Mouse (Mus musculus) kidney, adult 8-10 months (tissue): ENCODE data around the gene Tubgcp6.

ENCODE experiments used
- DNase-seq, 2 experiments: peaks; one replicate each; pipeline ENCODE4 v3.0.0; 2022

The Tubgcp6 gene

DNA sequence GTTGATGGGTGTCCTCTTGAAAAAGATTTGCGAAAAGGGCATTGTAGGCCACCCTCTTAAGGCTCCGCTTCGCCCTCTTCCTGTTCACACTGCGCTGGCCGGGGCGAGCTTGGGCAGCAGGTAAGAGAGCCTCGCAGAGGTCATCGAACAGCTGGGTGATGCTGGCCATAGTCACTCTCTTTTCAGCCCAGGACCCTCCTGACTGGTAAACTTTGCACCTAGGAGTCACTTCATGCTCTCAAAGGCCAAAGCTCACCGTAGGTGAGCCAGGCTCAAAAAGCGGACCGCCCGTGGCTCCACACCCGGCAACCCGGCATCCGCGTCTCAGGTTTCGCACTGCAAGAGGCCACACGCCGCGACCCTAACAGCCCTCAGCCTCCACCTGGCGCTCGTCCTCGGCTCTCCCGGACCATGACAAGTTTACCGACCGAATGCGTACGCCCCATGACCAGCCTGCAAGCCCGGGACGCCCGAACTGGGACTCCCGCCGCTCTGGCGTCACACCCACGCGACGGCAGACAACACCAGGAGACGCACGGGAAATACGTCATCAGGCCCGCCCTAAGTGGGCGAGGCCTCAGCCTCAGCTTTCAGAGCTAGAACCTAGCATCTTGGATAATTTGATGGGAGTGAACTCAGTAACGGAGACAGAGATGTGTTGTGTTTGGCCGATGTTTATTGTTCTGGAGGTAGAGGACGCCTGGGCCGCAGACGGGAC, at the start of gene Tubgcp6:
Gene Tubgcp6, minus strand, starts transcription at position 464 of the 718 bp plus-strand sequence.
- DNase-seq: peak; percentile 92 to 96

DNA sequence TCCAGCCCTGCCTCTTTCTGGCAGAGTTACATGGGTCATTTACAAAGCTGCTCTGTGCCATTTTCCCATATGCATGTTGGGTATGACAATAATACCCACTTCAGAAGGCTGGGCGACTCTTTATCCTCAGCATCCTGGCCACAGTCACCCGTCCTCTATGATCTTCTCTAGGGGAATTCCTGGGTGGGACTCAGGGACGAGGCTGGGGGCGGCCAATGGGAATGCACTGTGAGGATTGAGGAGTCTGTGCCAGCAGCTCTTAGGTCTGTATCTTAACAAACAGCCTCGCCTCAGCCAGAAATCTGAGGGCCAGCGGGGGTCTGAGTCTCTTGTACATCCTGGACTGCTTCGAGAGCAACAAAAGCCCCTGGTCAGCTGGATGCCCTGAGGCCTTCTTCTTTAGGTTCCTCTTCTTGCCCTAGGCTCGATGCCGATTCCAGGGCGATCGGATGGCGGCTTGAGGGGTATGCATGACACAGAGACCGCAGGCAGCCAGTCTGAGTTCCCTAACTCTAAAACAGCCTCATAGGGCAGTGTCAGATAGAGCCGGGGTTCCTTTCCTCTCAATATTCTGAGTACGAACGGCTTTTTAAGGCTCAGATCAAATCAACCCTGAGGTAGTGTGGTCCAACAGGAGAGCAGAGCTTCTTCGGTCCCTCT, 49.5 kb upstream of the Tubgcp6 start:
- DNase-seq: no peak

DNA sequence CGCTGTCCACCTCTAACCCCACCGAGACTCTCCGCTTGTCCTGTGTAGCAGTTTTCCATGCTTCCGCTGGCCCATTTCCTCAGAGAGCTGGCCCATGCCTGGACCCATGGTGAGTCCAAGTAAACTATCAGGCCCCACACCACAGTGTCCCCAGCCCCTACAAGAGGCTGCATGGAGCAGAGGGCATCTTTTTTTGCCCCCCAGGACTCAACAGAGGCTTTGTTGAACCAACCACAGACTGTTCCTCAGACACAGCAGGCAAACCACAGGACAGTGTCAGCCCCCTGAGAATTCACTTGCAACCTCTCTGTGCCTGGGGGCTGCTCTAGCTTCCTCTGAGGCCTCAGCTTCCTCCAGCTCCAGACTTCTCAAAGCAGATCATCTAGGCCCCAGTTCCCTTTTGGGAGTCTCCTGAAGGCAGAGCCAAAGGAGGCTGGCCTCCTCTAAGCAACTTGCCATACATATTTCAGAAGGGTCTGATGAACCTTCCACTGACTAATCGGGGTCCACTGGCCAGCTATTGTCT, 48.7 kb upstream of the Tubgcp6 start:
- no peak for DNase-seq

DNA sequence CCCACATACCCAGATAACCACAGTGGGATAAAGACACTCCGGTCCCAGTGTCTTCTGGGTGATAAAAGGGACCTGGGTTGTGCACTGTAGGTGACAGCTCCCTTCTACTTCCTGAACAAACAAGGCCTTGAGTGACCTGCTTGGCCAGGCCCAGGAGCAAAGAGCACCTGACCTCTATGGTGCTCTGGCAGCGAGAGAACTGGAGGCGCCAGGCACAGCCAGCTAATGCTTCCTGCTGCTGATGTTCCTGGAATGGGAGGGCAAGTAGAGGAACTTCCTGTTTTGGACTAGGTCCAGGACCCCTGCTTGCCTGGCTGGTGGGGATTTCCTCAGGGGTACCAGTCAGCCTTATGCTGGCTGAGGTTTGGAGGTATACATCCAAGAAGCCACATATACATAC, 47.2 kb upstream of the Tubgcp6 start:
- DNase-seq: peak; percentile 76 to 85

GRCm38 (mm10) chr15:89169431-89169830, 46.5 kb upstream of the Tubgcp6 start:
- peak; percentile 96 for DNase-seq

DNA sequence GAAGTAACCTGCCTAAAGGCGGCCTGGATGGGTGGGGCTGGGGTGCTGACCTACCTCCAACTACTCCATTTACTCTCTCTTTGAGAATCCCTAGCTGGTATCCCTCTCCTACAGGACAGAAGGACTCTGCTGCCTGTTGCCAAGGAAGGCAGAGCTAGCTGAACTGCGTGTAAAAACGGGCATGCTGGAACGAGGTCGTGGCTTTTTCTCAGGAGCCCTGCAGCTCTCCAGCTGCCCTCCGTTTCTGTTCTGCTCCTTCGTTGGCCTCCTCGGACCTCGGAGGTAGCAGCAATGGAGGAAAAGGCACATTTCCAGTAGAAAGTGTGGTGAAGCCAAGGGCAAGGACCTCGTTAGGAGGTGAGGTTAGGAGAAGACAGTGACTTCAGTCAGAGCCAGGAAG, 46.0 kb upstream of the Tubgcp6 start:
- no peak for DNase-seq

GRCm38 (mm10) chr15:89165478-89165877, 42.6 kb upstream of the Tubgcp6 start:
- DNase-seq: no peak

DNA sequence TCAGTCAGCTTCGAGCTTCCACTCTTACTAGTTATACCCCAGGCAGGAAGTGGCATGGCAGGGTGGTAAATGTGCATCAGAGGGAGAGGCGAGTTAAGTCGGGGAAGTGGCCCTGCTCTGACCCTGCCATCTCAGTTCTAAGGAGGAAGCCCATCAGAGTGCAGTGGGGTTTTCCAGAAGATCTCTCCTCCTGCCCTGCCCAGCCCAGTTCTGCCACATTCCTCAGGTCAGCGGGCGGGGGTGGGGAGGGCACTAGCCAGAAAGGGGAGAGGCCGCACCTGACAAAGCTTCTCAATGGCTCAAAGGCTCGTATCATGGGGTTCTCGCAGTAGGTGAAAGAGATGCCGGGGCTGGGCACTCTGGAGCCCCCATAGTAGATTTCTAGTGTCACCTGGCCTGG, 38.5 kb upstream of the Tubgcp6 start:
- DNase-seq: no peak

GRCm38 (mm10) chr15:89158516-89158915, 35.6 kb upstream of the Tubgcp6 start:
- DNase-seq: no peak

DNA sequence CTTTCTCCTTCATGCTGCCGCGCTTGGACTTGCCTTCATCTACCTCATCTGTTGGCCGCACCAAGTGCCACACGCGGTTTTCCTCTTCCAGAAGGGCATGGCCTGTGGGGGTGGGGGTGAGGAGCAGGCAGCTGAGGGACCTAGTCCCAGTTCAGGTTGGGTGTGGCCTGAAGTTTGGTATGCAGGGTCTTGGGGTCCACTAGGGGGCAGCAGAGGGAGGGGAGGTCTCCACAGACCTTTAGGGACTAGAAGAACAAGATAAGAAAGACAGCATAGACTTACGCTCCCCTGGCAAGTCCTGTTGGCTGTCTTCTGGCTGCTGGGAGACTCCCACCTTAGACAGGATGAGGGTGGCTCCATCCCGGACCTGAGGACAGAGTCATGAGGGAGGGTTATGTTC, 35.0 kb upstream of the Tubgcp6 start:
- DNase-seq: peak; percentile 70 to 76

- no peak for DNase-seq
Observed at GRCm38 (mm10) chr15:89152312-89152711, 29.4 kb upstream of the Tubgcp6 start.

GRCm38 (mm10) chr15:89150041-89150390, 27.1 kb upstream of the Tubgcp6 start:
- peak in 1 of 2 experiments; percentile 40 for DNase-seq

GRCm38 (mm10) chr15:89149271-89150040, 26.5 kb upstream of the Tubgcp6 start, which contains the start of gene Mapk11:
Mapk11 (minus strand) TSS chr15:89149628.
- peak; percentile 29 to 45 for DNase-seq

DNA sequence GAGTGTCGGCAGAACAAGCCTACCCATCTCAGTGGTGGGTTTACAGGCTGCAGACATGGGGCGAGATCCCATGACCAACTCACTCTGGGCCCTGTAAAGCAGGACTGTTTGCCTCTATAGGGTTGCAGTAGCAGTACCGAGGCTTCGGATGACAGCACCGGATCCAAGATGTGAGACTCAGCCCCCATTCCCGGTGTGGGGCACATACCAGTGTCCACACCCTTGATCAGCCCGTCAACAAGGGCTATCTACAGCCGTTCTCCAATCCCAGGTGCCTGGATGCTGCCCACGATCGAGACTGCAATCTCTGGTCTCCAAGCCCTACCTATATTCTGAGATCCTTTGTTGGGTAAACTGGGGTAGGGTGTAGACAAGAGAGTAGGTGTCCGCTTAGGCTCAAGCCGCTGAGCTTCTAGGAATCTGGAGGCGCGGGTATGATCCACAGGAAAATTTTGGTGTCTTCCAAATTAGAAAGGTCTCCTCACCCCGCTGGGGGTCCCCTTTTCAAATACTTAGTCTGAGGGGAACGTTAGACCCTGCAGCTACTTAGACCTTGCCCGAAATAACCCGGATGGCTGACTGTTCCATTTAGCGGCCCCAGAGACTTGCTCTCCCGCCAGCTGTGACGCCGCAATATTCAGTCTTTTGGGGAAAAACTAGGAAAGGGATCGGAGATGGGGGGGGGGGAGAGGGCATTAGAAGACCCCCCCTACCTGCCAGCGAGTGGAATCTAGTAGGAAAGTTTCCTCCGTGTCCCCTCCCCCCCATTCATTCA, 25.8 kb upstream of the Tubgcp6 start:
- DNase-seq: no peak

GRCm38 (mm10) chr15:89147895-89148294, 25.0 kb upstream of the Tubgcp6 start:
- peak in 1 of 2 experiments; percentile 41 for DNase-seq

DNA sequence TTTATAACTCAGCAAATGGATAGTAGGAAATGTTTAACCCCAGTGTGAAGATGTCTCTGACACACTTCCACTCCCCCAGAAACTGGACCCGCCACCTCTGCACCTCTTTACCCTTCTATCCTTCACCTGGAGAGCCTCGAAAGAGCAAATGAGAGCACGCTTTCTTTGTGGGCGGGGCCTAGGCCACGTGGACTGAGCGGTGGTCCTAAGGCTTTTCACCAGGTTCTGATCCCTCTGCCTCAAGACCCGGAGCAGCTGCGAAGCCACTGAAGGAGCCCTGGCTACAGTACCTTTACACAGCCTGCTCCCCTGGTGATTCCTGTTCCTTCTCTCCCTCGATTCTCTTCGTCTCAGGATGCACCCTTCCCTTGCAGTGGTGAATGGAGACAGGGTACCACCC, 24.5 kb upstream of the Tubgcp6 start:
- no peak for DNase-seq

DNA sequence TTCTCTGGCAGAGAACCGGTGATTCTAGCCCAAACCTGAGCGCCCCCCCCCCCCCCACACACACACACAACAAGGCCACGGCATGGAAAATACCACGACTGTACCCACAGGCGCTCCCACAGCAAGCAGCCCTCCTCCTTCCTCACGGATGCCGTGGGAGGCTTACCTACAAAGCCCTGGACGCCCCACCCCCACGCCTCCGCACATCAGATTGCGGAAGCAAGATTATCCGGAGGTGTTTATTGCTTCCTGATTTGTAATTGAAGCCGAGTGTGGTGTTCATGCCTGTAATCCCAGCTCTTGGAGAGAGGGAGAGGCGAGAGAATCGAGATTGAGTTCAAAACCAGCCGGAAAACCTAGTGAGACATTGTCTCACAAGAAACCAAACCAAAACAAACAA, 24.1 kb upstream of the Tubgcp6 start:
- DNase-seq: peak in 1 of 2 experiments; percentile 40

DNA sequence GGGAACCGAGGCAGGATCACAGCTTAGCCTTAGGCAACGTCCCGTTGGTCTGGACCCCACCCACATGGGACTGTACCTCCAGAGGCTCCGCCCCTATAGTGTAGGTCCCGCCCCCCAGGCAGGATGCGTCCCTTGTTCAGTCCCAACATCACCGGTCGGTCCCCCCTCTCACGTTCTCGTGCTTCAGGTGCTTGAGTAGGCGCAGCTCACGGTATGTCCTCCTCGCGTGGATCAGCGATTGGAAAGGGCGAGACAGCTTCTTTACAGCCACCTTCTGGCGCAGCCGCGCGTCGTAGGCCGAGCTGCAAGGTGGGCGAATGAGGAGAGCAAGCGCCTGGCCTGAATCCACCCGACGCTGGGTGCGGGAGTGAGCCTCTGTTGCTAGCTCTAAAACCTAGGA, 23.6 kb upstream of the Tubgcp6 start:
- DNase-seq: peak in 1 of 2 experiments; percentile 56

DNA sequence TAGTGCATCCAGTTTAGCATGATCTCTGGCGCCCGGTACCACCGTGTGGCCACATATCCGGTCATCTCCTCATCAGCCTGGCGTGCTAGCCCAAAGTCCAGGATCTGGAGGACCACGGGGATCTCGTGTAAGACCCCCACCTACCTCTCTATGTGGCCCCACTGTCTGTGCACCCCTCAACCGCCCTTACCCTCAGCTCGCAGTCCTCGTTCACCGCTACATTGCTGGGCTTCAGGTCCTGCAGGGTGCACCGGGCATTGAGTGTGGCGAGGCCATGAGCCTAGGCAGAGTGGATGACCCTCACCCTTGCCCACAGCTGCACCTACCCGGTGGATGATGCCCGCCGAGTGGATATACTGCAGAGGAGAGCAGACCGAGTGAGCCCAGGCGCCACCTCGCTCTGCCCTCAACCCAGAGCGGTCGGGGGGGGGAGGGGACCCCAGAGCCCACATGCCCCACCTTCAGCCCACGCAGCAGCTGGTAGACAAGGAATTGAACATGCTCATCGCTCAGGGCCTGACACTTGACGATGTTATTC, 23.0 kb upstream of the Tubgcp6 start:
- DNase-seq: no peak

- DNase-seq: no peak
Observed at GRCm38 (mm10) chr15:89144965-89145364, 22.1 kb upstream of the Tubgcp6 start.

DNA sequence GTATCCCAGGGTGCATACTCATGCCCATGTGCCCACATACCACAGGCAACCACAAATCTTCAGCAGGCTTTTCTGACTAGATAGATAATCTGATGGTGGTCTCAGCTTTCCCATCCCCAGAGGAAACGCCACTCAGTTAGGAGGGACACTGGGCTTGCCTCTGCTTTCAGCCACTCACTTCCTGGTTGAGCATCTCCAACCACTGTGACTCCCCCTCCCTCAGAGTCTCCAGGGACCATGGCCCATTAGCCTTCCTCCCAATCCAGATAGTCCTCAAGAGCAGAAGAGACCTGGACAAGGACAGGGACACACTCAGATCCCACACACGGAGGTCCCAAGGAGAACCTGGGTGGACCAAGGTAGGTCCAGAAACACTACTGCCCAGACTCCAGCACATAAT, 20.2 kb upstream of the Tubgcp6 start:
- no peak for DNase-seq

DNA sequence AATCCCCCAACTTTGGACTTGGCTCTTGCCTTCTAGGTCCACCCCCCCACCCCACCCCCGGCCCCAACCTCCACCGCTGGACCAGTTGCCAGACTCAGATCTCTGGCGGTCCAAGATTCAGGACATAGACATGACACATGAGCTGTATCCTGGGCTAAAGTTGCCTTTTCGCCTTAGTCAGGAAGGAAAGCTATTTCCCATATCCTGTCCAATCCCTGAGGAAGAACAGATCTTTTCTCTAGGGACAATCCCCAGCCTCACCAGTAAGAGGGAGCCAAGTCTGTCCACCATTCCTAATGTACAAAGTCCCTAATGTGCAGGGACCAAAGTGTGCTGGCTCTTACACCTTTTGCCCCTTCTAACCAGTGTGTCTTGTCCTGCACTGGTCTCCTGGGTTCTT, 19.0 kb upstream of the Tubgcp6 start:
- DNase-seq: no peak
